Mouse (Mus musculus) limb, embryonic 11.5 days (tissue): ENCODE results near the gene Lasp1. TPM values are rescaled to one million over a fixed set of nuclear protein-coding genes. Genes with fewer than 3 reads are reported as not detected.

ENCODE experiments used
- ATAC-seq: fragments of 200-750 bp; cut with Nextera tagmentation; 2 replicates; pipeline ENCODE4 v1.8.0; 2017; ENCODE audit warnings: low read depth; ENCODE audit not compliant: insufficient number of reproducible peaks, low FRiP score, low TSS enrichment
- DNase-seq: peaks from one replicate; pipeline ENCODE4 v3.0.0-alpha.2; 2015; ENCODE audit warnings: low spot score
- H3K27ac ChIP-seq: fragments of 300-500 bp; sonication (generic); replicated peaks from 2 replicates; pipeline ENCODE4 v1.5.1; 2014; ENCODE audit warnings: low read depth, mild to moderate bottlenecking, low read length
- H3K27me3 ChIP-seq: fragments of 300-500 bp; sonication (generic); 2 replicates; pipeline ENCODE4 v1.6.1; 2014; ENCODE audit warnings: mild to moderate bottlenecking, low read length, mixed read lengths; ENCODE audit not compliant: control insufficient read depth, insufficient read depth
- H3K36me3 ChIP-seq: fragments of 300-500 bp; sonication (generic); 2 replicates; pipeline ENCODE4 v1.6.1; 2014; ENCODE audit warnings: mild to moderate bottlenecking, low read length, moderate library complexity, mixed read lengths; ENCODE audit not compliant: control insufficient read depth, insufficient read depth
- H3K4me1 ChIP-seq: fragments of 300-500 bp; sonication (generic); 2 replicates; pipeline ENCODE4 v1.6.1; 2014; ENCODE audit warnings: low read length, mixed read lengths; ENCODE audit not compliant: control insufficient read depth, insufficient read depth
- H3K4me2 ChIP-seq: fragments of 300-500 bp; sonication (generic); 2 replicates; pipeline ENCODE4 v1.6.1; 2014; ENCODE audit warnings: low read depth, mild to moderate bottlenecking, moderate library complexity; ENCODE audit not compliant: severe bottlenecking
- H3K4me3 ChIP-seq: fragments of 300-500 bp; sonication (generic); 2 replicates; pipeline ENCODE4 v1.5.1; 2014; ENCODE audit warnings: low read depth, low read length
- H3K9ac ChIP-seq: fragments of 300-500 bp; sonication (generic); 2 replicates; pipeline ENCODE4 v1.6.1; 2014; ENCODE audit warnings: mild to moderate bottlenecking, low read length
- H3K9me3 ChIP-seq: fragments of 300-500 bp; sonication (generic); 2 replicates; pipeline ENCODE4 v1.6.1; 2016; ENCODE audit warnings: low read length; ENCODE audit not compliant: control insufficient read depth
- WGBS: fragments of 180-500 bp; shearing (Covaris S2); extraction: QIAGEN DNeasy Blood & Tissue Kit; methylation state at CpG from one replicate; pipeline ENCODE4 v1.1.7; 2014; 5-methylcytosine and 5-hydroxymethylcytosine counted together
- polyA plus RNA-seq: library from polyadenylated mRNA; unstranded; fragments of >200 nt; fragmentation: Nextera tagmentation; extraction: Ambion mirVana; gene quantifications from 2 replicates; pipeline ENCODE4 v1.2.1, GENCODE M21; 2014

Gene Lasp1
- polyA plus RNA-seq, 1 experiment from 2014 or later, result 79.9 TPM

- H3K27me3 ChIP-seq, result no peaks in the 10 kb centered on the region
- H3K4me1 ChIP-seq, result peaks cover 45% of the 10 kb centered on the region
- no peak overlapping the region for H3K4me3 ChIP-seq
- H3K4me2 ChIP-seq, result no peak overlapping the region
- H3K9ac ChIP-seq, result 0 out of 2 replicates have a peak overlapping the region, but pooled peaks have one; percentile 12
- DNase-seq, result no peak
- ATAC-seq, result no peak
- no peaks in the 10 kb centered on the region for H3K36me3 ChIP-seq
- 35% methylated on average over 9 of the region's 9 CpGs for whole genome bisulfite sequencing
- H3K9me3 ChIP-seq, result no peaks in the 10 kb centered on the region
- H3K27ac ChIP-seq, result peak overlapping the region; percentile 79
These were observed 18.1 kb downstream of the Lasp1 start for GRCm38 (mm10) chr11:97816916-97817315.

- H3K27me3 ChIP-seq, result no peaks in the 10 kb centered on the region
- H3K4me3 ChIP-seq, result no peak overlapping the region
- no peaks in the 10 kb centered on the region for H3K9me3 ChIP-seq
- H3K27ac ChIP-seq, result peak overlapping the region; percentile 79
- ATAC-seq (no peak), DNase-seq (no peak)
- H3K4me2 ChIP-seq, result no peak overlapping the region
- no peaks in the 10 kb centered on the region for H3K36me3 ChIP-seq
- 37% methylated on average over 5 of the region's 5 CpGs for WGBS
- H3K4me1 ChIP-seq, result peaks cover 41% of the 10 kb centered on the region
- no peak overlapping the region for H3K9ac ChIP-seq
These were observed 18.6 kb downstream of the Lasp1 start for GRCm38 (mm10) chr11:97817379-97817778.

DNA sequence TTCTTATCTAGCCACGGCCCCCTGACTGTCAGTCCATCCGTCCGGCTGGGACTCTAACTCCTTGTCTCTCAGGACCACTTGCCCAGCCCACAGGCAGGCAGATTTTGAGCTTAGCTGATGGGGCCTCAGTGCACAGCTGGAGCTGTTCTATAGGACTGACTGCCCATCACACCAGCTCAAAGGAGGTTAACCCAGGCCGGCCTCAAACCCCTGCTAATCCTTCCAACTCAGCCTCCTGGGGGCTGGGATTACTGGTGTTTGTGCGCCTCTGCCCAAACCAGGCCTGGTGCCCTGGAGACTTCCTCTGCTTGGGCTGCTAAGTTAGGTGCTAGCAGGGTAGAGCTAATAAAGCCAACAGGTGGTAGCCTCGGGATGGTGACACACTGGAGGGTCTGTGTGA is 19.2 kb downstream of the Lasp1 start:
- H3K9ac ChIP-seq, result peak overlapping the region; percentile 55; the same call in 1 of the 2 replicates
- H3K4me3 ChIP-seq, result no peak overlapping the region
- ATAC-seq (no peak), DNase-seq (peak; percentile 36)
- H3K4me2 ChIP-seq, result no peak overlapping the region; the same call in 1 of the 2 replicates
- peak overlapping the region; percentile 79 for H3K27ac ChIP-seq
- H3K27me3 ChIP-seq, result no peaks in the 10 kb centered on the region
- WGBS, result 39% methylated on average over 6 of the region's 6 CpGs
- H3K4me1 ChIP-seq, result peaks cover 35% of the 10 kb centered on the region
- H3K9me3 ChIP-seq, result no peaks in the 10 kb centered on the region
- peaks cover 2% of the 10 kb centered on the region; the same call in 1 of the 2 replicates for H3K36me3 ChIP-seq

- no peaks in the 10 kb centered on the region for H3K9me3 ChIP-seq
- no peak overlapping the region for H3K4me3 ChIP-seq
- WGBS, result 9% methylated on average over 4 of the region's 4 CpGs
- H3K27me3 ChIP-seq, result no peaks in the 10 kb centered on the region
- peaks cover 5% of the 10 kb centered on the region; the same call in 1 of the 2 replicates for H3K36me3 ChIP-seq
- H3K4me1 ChIP-seq, result peaks cover 33% of the 10 kb centered on the region
- DNase-seq (peak; percentile 78), ATAC-seq (no peak)
- H3K27ac ChIP-seq, result peak overlapping the region; percentile 79
- no peak overlapping the region; the same call in 1 of the 2 replicates for H3K4me2 ChIP-seq
- peak overlapping the region; percentile 55 for H3K9ac ChIP-seq
These were observed 19.8 kb downstream of the Lasp1 start for GRCm38 (mm10) chr11:97818571-97818970.

DNA sequence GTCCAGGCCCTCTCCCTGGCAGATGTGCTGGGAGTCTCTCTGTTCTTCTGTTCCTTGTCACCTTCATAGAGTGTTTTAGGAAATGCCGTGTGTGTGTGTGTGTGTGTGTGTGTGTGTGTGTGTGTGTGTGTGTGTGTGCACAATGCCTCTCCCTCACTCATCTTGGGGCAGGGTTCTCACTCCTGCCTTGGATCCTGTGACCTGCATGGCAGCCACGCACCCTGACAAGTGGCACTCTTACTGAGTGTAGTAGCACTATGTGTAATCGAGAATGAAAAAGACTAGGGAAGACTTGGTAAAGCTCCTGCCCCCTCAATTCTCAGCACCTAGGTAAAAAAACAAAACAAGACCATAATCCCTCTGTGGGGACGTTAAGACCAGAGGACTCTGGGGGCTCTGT is 20.3 kb downstream of the Lasp1 start:
- ATAC-seq (no peak), DNase-seq (no peak)
- Histone ChIP-seq H3K4me1 (peaks cover 33% of the 10 kb centered on the region), H3K36me3 (peaks cover 5% of the 10 kb centered on the region; the same call in 1 of the 2 replicates), H3K27me3 (no peaks in the 10 kb centered on the region), H3K4me3 (no peak overlapping the region), H3K4me2 (no peak overlapping the region), H3K27ac (peak overlapping the region; percentile 79), H3K9me3 (no peaks in the 10 kb centered on the region), H3K9ac (peak overlapping the region; percentile 55; the same call in 1 of the 2 replicates)
- WGBS, result 58% methylated on average over 4 of the region's 4 CpGs

- WGBS, result 58% methylated on average over 5 of the region's 5 CpGs
- peaks cover 33% of the 10 kb centered on the region for H3K4me1 ChIP-seq
- H3K4me3 ChIP-seq, result no peak overlapping the region
- peaks cover 5% of the 10 kb centered on the region; the same call in 1 of the 2 replicates for H3K36me3 ChIP-seq
- H3K27me3 ChIP-seq, result no peaks in the 10 kb centered on the region
- H3K9ac ChIP-seq, result no peak overlapping the region
- ATAC-seq, result no peak
- H3K27ac ChIP-seq, result no peak overlapping the region
- H3K4me2 ChIP-seq, result no peak overlapping the region
- no peak for DNase-seq
- no peaks in the 10 kb centered on the region for H3K9me3 ChIP-seq
These were observed 21.1 kb downstream of the Lasp1 start for GRCm38 (mm10) chr11:97819923-97820322.

- Histone ChIP-seq H3K36me3 (peaks cover 9% of the 10 kb centered on the region; the same call in 1 of the 2 replicates), H3K4me1 (peaks cover 26% of the 10 kb centered on the region)
- ATAC-seq, result no peak
These were observed 22.0 kb downstream of the Lasp1 start for GRCm38 (mm10) chr11:97820840-97821239.

GRCm38 (mm10) chr11:97821401-97822064 is 22.7 kb downstream of the Lasp1 start:
- DNase-seq, result no peak
- Histone ChIP-seq H3K4me2 (no peak overlapping the region), H3K27ac (no peak overlapping the region), H3K36me3 (peaks cover 9% of the 10 kb centered on the region; the same call in 1 of the 2 replicates), H3K9me3 (no peaks in the 10 kb centered on the region), H3K4me1 (peaks cover 21% of the 10 kb centered on the region), H3K4me3 (no peak overlapping the region), H3K27me3 (no peaks in the 10 kb centered on the region), H3K9ac (no peak overlapping the region)
- 96% methylated on average over 8 of the region's 8 CpGs for WGBS
- no peak for ATAC-seq

More at GRCm38 (mm10) chr11:97820840-97821239, 22.0 kb downstream of the Lasp1 start:
- DNase-seq, result no peak
- no peak overlapping the region for H3K9ac ChIP-seq
- H3K27ac ChIP-seq, result no peak overlapping the region
- H3K4me2 ChIP-seq, result no peak overlapping the region
- no peak overlapping the region for H3K4me3 ChIP-seq
- H3K27me3 ChIP-seq, result no peaks in the 10 kb centered on the region
- 73% methylated on average over 4 of the region's 4 CpGs for WGBS
- H3K9me3 ChIP-seq, result no peaks in the 10 kb centered on the region
